Mouse (Mus musculus) CD4-positive helper T cell, adult 2 months (primary cell): Measurements from ENCODE around the gene Cd300c2.
"Not testable (repeated sequence)": the region's sequence is repeated elsewhere in the genome, so short reads cannot be mapped to it uniquely, and the experiment has no call there.

Source experiments
- DNase-seq: peaks from one replicate; pipeline ENCODE4 v3.0.0-alpha.2; 2012; ENCODE audit warnings: low read depth, missing footprints, low spot score

The Cd300c2 gene

GRCm38 (mm10) chr11:115001474-115002040 lies at the start of gene Cd300c2:
TSS of gene Cd300c2 (minus strand) at chr11:115001880.
- no peak for DNase-seq

DNA sequence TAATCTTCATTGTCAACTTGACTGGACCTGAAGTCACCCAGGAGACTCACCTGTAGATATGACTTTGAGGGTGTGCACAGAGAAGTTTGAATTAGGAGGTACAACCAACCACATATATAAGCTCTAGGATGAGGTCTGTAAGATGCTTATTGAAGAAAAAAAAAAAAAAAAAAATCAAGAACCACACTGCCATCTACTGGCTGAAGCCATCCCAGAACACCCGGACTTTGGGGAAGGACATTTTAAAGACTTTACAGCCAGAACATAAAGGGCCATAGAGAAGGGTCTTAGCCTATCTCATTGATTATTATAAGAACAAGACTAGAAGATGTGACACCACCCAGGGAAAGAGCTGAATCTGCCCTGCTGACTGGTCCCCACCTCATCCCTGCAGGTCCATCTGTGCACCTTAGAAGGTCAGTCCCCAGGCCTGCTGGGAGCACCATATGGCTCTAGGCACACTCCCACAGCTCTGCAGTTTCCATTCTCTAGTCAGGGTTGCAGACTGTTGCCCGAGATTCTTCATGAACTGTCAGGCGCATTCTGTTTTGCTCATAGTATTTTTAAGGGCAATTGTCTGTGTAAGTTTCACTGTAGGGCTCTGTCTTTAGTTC lies 47.7 kb upstream of the Cd300c2 start:
- DNase-seq, result no peak

- no peak for DNase-seq
Measured at GRCm38 (mm10) chr11:115048259-115048658, 46.6 kb upstream of the Cd300c2 start, which contains the start of gene Cd300ld3. TSS of gene Cd300ld3 (minus strand) at chr11:115048409.

DNA sequence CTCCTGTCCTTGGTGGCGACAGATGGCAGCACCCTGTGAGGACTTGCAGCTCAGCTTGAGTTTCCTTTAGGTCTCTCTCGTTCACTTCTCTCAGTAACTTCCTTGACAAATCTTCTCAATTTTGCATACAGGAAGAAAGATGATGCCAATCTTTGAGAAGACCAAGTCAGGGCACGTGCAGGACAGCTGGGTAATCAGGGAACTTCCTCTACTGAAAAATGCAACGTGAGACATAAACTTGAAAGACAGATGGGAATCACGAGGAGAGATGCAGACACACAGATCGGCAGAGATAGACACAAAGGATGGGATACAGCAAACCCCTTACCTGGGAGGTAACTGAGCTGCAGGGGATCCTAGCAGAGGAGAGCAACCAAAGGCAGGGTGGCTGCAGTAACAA lies 36.0 kb upstream of the Cd300c2 start, which contains the start of gene Cd300ld5:
Gene Cd300ld5, minus strand, starts transcription at position 101 of the 400 bp plus-strand sequence.
- not testable (repeated sequence) for DNase-seq

- not testable (repeated sequence) for DNase-seq
Measured at GRCm38 (mm10) chr11:115026912-115027311, 25.2 kb upstream of the Cd300c2 start, which contains the start of gene Cd300ld4. TSS of gene Cd300ld4 (minus strand) at chr11:115027012.

- DNase-seq, result not testable (repeated sequence)
Measured at GRCm38 (mm10) chr11:115016093-115016492, 14.4 kb upstream of the Cd300c2 start, which contains the start of gene Cd300ld2. TSS of gene Cd300ld2 (minus strand) at chr11:115016193.

- DNase-seq, result no peak
Measured at GRCm38 (mm10) chr11:115004070-115004469, 2.4 kb upstream of the Cd300c2 start.

GRCm38 (mm10) chr11:114989793-114990192 lies 11.9 kb downstream of the Cd300c2 start, which contains the start of gene Cd300ld:
TSS of gene Cd300ld (minus strand) at chr11:114989922.
- no peak for DNase-seq

DNA sequence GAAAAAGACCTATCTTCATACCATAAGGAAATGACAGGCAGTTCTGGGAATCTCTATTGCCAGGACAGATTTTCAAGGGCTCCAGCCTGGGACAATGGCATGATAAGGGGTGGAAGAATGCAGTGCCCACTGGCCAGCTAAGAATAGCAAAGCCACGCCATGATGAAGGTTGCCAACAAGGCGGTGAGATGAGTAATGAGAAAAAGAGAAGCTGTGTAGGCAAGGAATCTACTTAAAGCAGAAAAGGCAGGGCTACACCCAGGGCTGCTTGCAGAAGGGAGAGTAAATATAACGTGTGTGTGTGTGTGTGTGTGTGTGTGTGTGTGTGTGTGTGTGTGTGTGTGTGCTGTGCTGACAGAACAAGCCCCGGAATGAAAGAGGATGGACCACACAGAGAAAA lies 19.8 kb downstream of the Cd300c2 start:
- no peak for DNase-seq

GRCm38 (mm10) chr11:114972726-114973125 lies 29.0 kb downstream of the Cd300c2 start:
- DNase-seq, result no peak

- DNase-seq, result no peak
Measured at GRCm38 (mm10) chr11:114968752-114969207, 32.9 kb downstream of the Cd300c2 start, which contains the start of gene Cd300c. TSS of gene Cd300c (minus strand) at chr11:114969157.

- DNase-seq, result no peak
Measured at GRCm38 (mm10) chr11:114965182-114965828, 36.4 kb downstream of the Cd300c2 start.

DNA sequence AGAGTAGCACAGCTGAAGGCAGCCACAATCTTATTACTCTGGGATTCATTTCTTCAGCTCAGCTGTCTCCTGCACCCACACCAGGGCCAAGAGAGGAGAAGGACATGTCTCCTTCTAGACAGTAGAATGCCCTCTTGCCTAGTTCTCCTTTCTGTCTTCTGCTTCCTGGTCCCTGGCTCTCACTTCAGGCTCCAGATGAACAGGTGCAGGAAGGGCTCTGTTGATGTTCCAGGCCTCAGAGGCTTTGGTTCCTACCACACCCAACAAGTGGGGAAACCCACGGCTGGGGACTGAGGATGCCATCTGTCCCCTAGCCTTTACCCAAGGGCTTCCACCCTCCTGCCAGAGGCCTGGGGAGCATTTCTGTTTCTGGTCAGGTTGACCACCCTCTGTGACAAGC lies 41.3 kb downstream of the Cd300c2 start:
- no peak for DNase-seq
